Mouse (Mus musculus) spleen, embryonic (tissue): ENCODE measurements around the gene Prl7a1.

Experiments
- CTCF ChIA-PET: fragments of 350-600 bp; sonication (Branson Sonifier 250); formaldehyde crosslinking; loops from one replicate; lab custom pipeline; 2022; lab: Charles Lee

The Prl7a1 gene

GRCm38 (mm10) chr13:27642393-27642792 is at the start of gene Prl7a1:
Gene Prl7a1, minus strand, starts transcription at chr13:27642493.
- CTCF ChIA-PET, result no interaction called here

- CTCF ChIA-PET, result no interaction called here
Observed at GRCm38 (mm10) chr13:27667936-27668335, 25.6 kb upstream of the Prl7a1 start, which contains the start of gene Prl7a2. Gene Prl7a2, minus strand, starts transcription at chr13:27668036.

- CTCF ChIA-PET, result no interaction called here
Observed at GRCm38 (mm10) chr13:27660747-27661146, 18.5 kb upstream of the Prl7a1 start.

- CTCF ChIA-PET, result no interaction called here
Observed at GRCm38 (mm10) chr13:27610482-27610881, 31.8 kb downstream of the Prl7a1 start, which contains the start of gene Prl7b1. Gene Prl7b1, minus strand, starts transcription at chr13:27610582.
